Mouse (Mus musculus) CD4-positive, CD25-positive, alpha-beta regulatory T cell, adult 4 months (primary cell): ENCODE measurements around the gene Gm3468. TPM values are rescaled to one million over a fixed set of nuclear protein-coding genes. Genes with fewer than 3 reads are reported as not detected.
"Not testable (repeated sequence)": the region's sequence is repeated elsewhere in the genome, so short reads cannot be mapped to it uniquely, and the experiment has no call there.

Source experiments
- ATAC-seq: one replicate; pipeline ENCODE4 v1.8.0; 2017
- polyA plus RNA-seq, 2 experiments: library from polyadenylated mRNA; unstranded; fragments of 100-300 nt; shearing (Covaris generic); gene quantifications; one replicate each; pipeline ENCODE4 v1.2.1; 2017

Gene Gm3468
- polyA plus RNA-seq: 10 to 100 TPM in 1 of 2 experiments, 1 to 10 TPM in 1; 8.2 to 12.4 TPM

- peak; percentile 92 for ATAC-seq
Observed at GRCm38 (mm10) chr14:6108272-6108925, at the start of gene Gm3468. Gene Gm3468, minus strand, starts transcription at chr14:6108665.

- ATAC-seq: not testable (repeated sequence)
Observed at GRCm38 (mm10) chr14:6125707-6126106, 17.2 kb upstream of the Gm3468 start, which contains the start of gene Gm3476. Gene Gm3476, minus strand, starts transcription at chr14:6125807.

GRCm38 (mm10) chr14:6107500-6107899 is 965 bp downstream of the Gm3468 start:
- not testable (repeated sequence) for ATAC-seq

- not testable (repeated sequence) for ATAC-seq
Observed at GRCm38 (mm10) chr14:6093842-6094241, 14.6 kb downstream of the Gm3468 start, which contains the start of gene Gm8206. Gene Gm8206, minus strand, starts transcription at chr14:6093942.

GRCm38 (mm10) chr14:6058167-6058566 is 50.3 kb downstream of the Gm3468 start, which contains the start of gene Gm6337:
Gene Gm6337, minus strand, starts transcription at chr14:6058267.
- not testable (repeated sequence) for ATAC-seq

Other genes with a start within 250 kb of the Gm3468 start
- gene Gm8237, start 228.3 kb downstream of the Gm3468 start, polyA plus RNA-seq: 1 to 10 TPM; 1.3 to 1.4 TPM
- 1 to 10 TPM; 2.6 to 4.2 TPM for gene Gm3248, start 146.9 kb downstream of the Gm3468 start, polyA plus RNA-seq
- not detected for gene Gm3453, start 129.5 kb downstream of the Gm3468 start, polyA plus RNA-seq
- not detected for gene Gm6337, start 50.4 kb downstream of the Gm3468 start, polyA plus RNA-seq
- 1 to 10 TPM; 3.9 to 4.4 TPM for gene Gm8206, start 14.7 kb downstream of the Gm3468 start, polyA plus RNA-seq
- not detected for gene Gm3476, start 17.1 kb upstream of the Gm3468 start, polyA plus RNA-seq
- not detected for gene Gm21560, start 110.6 kb upstream of the Gm3468 start, polyA plus RNA-seq
- 1 to 10 TPM; 5.1 to 6.0 TPM for gene Gm3411, start 178.6 kb upstream of the Gm3468 start, polyA plus RNA-seq
- not detected for gene Gm21103, start 196.2 kb upstream of the Gm3468 start, polyA plus RNA-seq
- not detected for gene Gm3618, start 235.0 kb upstream of the Gm3468 start, polyA plus RNA-seq